Mouse (Mus musculus) MEL (cell line): Measurements from ENCODE around the gene Sectm1a. TPM values are rescaled to one million over a fixed set of nuclear protein-coding genes. Genes with fewer than 3 reads are reported as not detected.

Source experiments
- DNase-seq: peaks from one replicate; pipeline ENCODE4 v3.0.0; 2011; ENCODE audit warnings: low read depth, low spot score
- H3K27ac ChIP-seq: 2 replicates; pipeline ENCODE4 v1.5.1; 2012; ENCODE audit warnings: low read depth, mild to moderate bottlenecking, control low read depth, low read length, moderate library complexity; ENCODE audit not compliant: control insufficient read depth
- H3K27me3 ChIP-seq, 2 experiments: fragments of 150-350 bp in 1 of 2; sonication (generic) in 1 of 2; 2 replicates each; pipeline ENCODE4 v1.6.1; 2012; ENCODE audit warnings: low read length in 2 of 2, mild to moderate bottlenecking in 2 of 2, improper control_type of control experiment in 1 of 2, moderate library complexity in 1 of 2; ENCODE audit not compliant: insufficient read depth in 2 of 2, control insufficient read depth in 1 of 2
- H3K36me3 ChIP-seq, 2 experiments: 2 replicates each; pipeline ENCODE4 v1.6.1; 2012 to 2014; ENCODE audit warnings: low read length in 2 of 2, improper control_type of control experiment in 1 of 2, inconsistent platforms in 1 of 2, mild to moderate bottlenecking in 1 of 2; ENCODE audit not compliant: insufficient read depth in 2 of 2, control insufficient read depth in 1 of 2
- H3K4me1 ChIP-seq, 2 experiments: fragments of 150-350 bp in 1 of 2; sonication (generic) in 1 of 2; 2 replicates each; pipeline ENCODE4 v1.6.1; 2012; ENCODE audit warnings: low read length in 2 of 2, improper control_type of control experiment in 1 of 2, mild to moderate bottlenecking in 1 of 2; ENCODE audit not compliant: insufficient read depth in 2 of 2, control insufficient read depth in 1 of 2
- H3K4me3 ChIP-seq, 2 experiments: fragments of 150-350 bp in 1 of 2; sonication (generic) in 1 of 2; 2 replicates each; pipeline ENCODE4 v1.5.1; 2012; ENCODE audit warnings: low read depth in 2 of 2, low read length in 2 of 2, mild to moderate bottlenecking in 2 of 2, moderate library complexity in 2 of 2, control low read depth in 1 of 2, improper control_type of control experiment in 1 of 2; ENCODE audit not compliant: control insufficient read depth in 1 of 2, insufficient read depth in 1 of 2
- H3K79me2 ChIP-seq: 2 replicates; pipeline ENCODE4 v1.6.1; 2012; ENCODE audit warnings: mild to moderate bottlenecking, low read length, moderate library complexity; ENCODE audit not compliant: control insufficient read depth, poor library complexity, insufficient read depth
- H3K9ac ChIP-seq: 2 replicates; pipeline ENCODE4 v1.6.1; 2012; ENCODE audit warnings: low read depth, mild to moderate bottlenecking, control low read depth, low read length, moderate library complexity; ENCODE audit not compliant: control insufficient read depth, poor library complexity, severe bottlenecking
- H3K9me3 ChIP-seq: fragments of 150-350 bp; sonication (generic); replicated peaks from 2 replicates; pipeline ENCODE4 v1.6.1; 2012; ENCODE audit warnings: mild to moderate bottlenecking, low read length, improper control_type of control experiment, moderate library complexity; ENCODE audit not compliant: insufficient read depth
- BHLHE40 ChIP-seq: IDR thresholded peaks from 2 replicates; pipeline ENCODE4 v1.6.1; 2012; ENCODE audit warnings: low read depth, mild to moderate bottlenecking, inconsistent platforms, low read length, improper control_type of control experiment, borderline replicate concordance
- CTCF ChIP-seq, 3 experiments: IDR thresholded peaks in 2 of 3; conservative IDR thresholded peaks in 1 of 3; 2 replicates each; pipeline ENCODE4 v1.5.1; 2011 to 2012; ENCODE audit warnings: low read length in 3 of 3, low read depth in 2 of 3, mild to moderate bottlenecking in 2 of 3, improper control_type of control experiment in 1 of 3, inconsistent platforms in 1 of 3, mixed read lengths in 1 of 3, moderate library complexity in 1 of 3; ENCODE audit not compliant: control insufficient read depth in 1 of 3, insufficient read depth in 1 of 3, poor library complexity in 1 of 3, severe bottlenecking in 1 of 3
- E2F4 ChIP-seq: IDR thresholded peaks from 2 replicates; pipeline ENCODE4 v1.6.1; 2011; ENCODE audit warnings: low read depth, low read length, improper control_type of control experiment, borderline replicate concordance
- HCFC1 ChIP-seq: IDR thresholded peaks from 2 replicates; pipeline ENCODE4 v1.6.1; 2012; ENCODE audit warnings: low read depth, mild to moderate bottlenecking, inconsistent platforms, low read length, improper control_type of control experiment, moderate library complexity
- KAT2A ChIP-seq: conservative IDR thresholded peaks from 2 replicates; pipeline ENCODE4 v1.6.1; 2012; ENCODE audit warnings: low read depth, low read length, improper control_type of control experiment, inconsistent platforms
- MAX ChIP-seq: IDR thresholded peaks from 2 replicates; pipeline ENCODE4 v1.6.1; 2011; ENCODE audit warnings: low read length, improper control_type of control experiment
- MAZ ChIP-seq: IDR thresholded peaks from 2 replicates; pipeline ENCODE4 v1.6.1; 2012; ENCODE audit warnings: low read depth, mild to moderate bottlenecking, inconsistent platforms, low read length, improper control_type of control experiment
- MEF2A ChIP-seq: IDR thresholded peaks from 2 replicates; pipeline ENCODE4 v1.6.1; 2014; ENCODE audit warnings: low read depth, mild to moderate bottlenecking, inconsistent platforms, low read length, improper control_type of control experiment; ENCODE audit not compliant: poor library complexity, insufficient replicate concordance, severe bottlenecking; ENCODE audit errors: extremely low read depth
- MYB ChIP-seq: IDR thresholded peaks from 2 replicates; pipeline ENCODE4 v1.6.1; 2011; ENCODE audit warnings: mild to moderate bottlenecking, low read depth, low read length, improper control_type of control experiment
- MYC ChIP-seq: IDR thresholded peaks from 2 replicates; pipeline ENCODE4 v1.6.1; 2011; ENCODE audit warnings: low read depth, mild to moderate bottlenecking, low read length, improper control_type of control experiment, moderate library complexity
- NELFE ChIP-seq: IDR thresholded peaks from 2 replicates; pipeline ENCODE4 v1.6.1; 2011; ENCODE audit warnings: low read depth, low read length, improper control_type of control experiment
- NRF1 ChIP-seq: IDR thresholded peaks from 2 replicates; pipeline ENCODE4 v1.6.1; 2014; ENCODE audit warnings: low read depth, mild to moderate bottlenecking, inconsistent platforms, low read length, improper control_type of control experiment, moderate library complexity; ENCODE audit not compliant: poor library complexity, insufficient read depth, severe bottlenecking
- POLR2AphosphoS5 ChIP-seq: IDR thresholded peaks from 2 replicates; pipeline ENCODE4 v1.6.1; 2012; ENCODE audit warnings: low read depth, borderline replicate concordance, mild to moderate bottlenecking, inconsistent platforms, low read length, moderate library complexity, mixed read lengths
- SIN3A ChIP-seq: IDR thresholded peaks from 2 replicates; pipeline ENCODE4 v1.6.1; 2012; ENCODE audit warnings: low read length, improper control_type of control experiment, inconsistent platforms
- SMC3 ChIP-seq: IDR thresholded peaks from 2 replicates; pipeline ENCODE4 v1.6.1; 2011; ENCODE audit warnings: low read depth, low read length, improper control_type of control experiment
- TAL1 ChIP-seq: IDR thresholded peaks from 2 replicates; pipeline ENCODE4 v1.6.1; 2012; ENCODE audit warnings: mild to moderate bottlenecking, inconsistent platforms, low read length, moderate library complexity, mixed read lengths
- ZC3H11A ChIP-seq: IDR thresholded peaks from 2 replicates; pipeline ENCODE4 v1.6.1; 2012; ENCODE audit warnings: low read depth, mild to moderate bottlenecking, inconsistent platforms, low read length, improper control_type of control experiment
- ZKSCAN1 ChIP-seq: IDR thresholded peaks from 2 replicates; pipeline ENCODE4 v1.6.1; 2012; ENCODE audit warnings: low read depth, mild to moderate bottlenecking, inconsistent platforms, low read length, improper control_type of control experiment, moderate library complexity
- ZMIZ1 ChIP-seq: IDR thresholded peaks from 2 replicates; pipeline ENCODE4 v1.6.1; 2012; ENCODE audit warnings: low read depth, mild to moderate bottlenecking, inconsistent platforms, low read length, improper control_type of control experiment, moderate library complexity
- polyA plus RNA-seq, 2 experiments: library from polyadenylated mRNA; stranded (reverse) in 1 of 2; unstranded in 1 of 2; fragments of >175 nt in 1 of 2; fragments of >200 nt in 1 of 2; gene quantifications; 2 replicates each; pipeline versions ENCODE4 v1.2.1 to v1.2.4; 2012; ENCODE audit warnings: low replicate concordance in 2 of 2, low read depth in 1 of 2; ENCODE audit not compliant: insufficient read length in 2 of 2, insufficient read depth in 1 of 2, missing spikeins in 1 of 2
- total RNA-seq: library from RNA; depleted of rRNA; stranded (reverse); fragments of 300-350 nt; gene quantifications from 2 replicates; pipeline ENCODE4 v1.2.3, GENCODE M21; 2012; rRNA removed

Sectm1a gene
- 19.8 and 22.0 TPM in 2 replicates for total RNA-seq
- 10 to 100 TPM in 1 of 2 experiments, not detected in 1; 22.3 TPM for polyA plus RNA-seq

- H3K4me3 ChIP-seq, result no peak within 1 kb of the TSS
- H3K79me2 ChIP-seq, result no peaks in the 10 kb centered on the region
- H3K4me1 ChIP-seq, result peaks cover 3 to 9% of the 10 kb centered on the region in 2 experiments; a peak in 3 of 4 replicates
- H3K36me3 ChIP-seq, result peaks cover 0 to 2% of the 10 kb centered on the region in 2 experiments; a peak in 1 of 4 replicates
- DNase-seq, result no peak
- no peaks in the 10 kb centered on the region for H3K9me3 ChIP-seq
- H3K9ac ChIP-seq, result no peak within 1 kb of the TSS
- TF ChIP-seq ZKSCAN1 (no peak), BHLHE40 (no peak), NRF1 (no peak), MAX (no peak), MAZ (no peak), SMC3 (no peak), MYB (no peak), SIN3A (no peak), TAL1 (no peak), ZMIZ1 (no peak), E2F4 (no peak), KAT2A (no peak)
- no peaks in the 10 kb centered on the region for H3K27me3 ChIP-seq
- no peak within 1 kb of the TSS for H3K27ac ChIP-seq
Observed at GRCm38 (mm10) chr11:121081120-121081519, at the start of gene Sectm1a. Sectm1a (minus strand) TSS chr11:121081220.

GRCm38 (mm10) chr11:121129616-121130015 lies 48.6 kb upstream of the Sectm1a start:
- no peak overlapping the region for H3K27ac ChIP-seq
- no peaks in the 10 kb centered on the region for H3K9me3 ChIP-seq
- TF ChIP-seq MEF2A, result no peak
- TF ChIP-seq ZMIZ1, result no peak
- no peak for TF ChIP-seq NRF1
- TF ChIP-seq HCFC1, result no peak
- no peak for TF ChIP-seq MAZ
- no peak for TF ChIP-seq MYC
- no peak for TF ChIP-seq CTCF (IDR thresholded peaks at IDR 0.05 in 2 of 3, conservative IDR thresholded peaks at IDR 0.05 in 1 of 3; ENCODE audit: control insufficient read depth in 1 of 3, insufficient read depth in 1 of 3, low read depth in 2 of 3, low read length in 3 of 3, poor library complexity in 1 of 3, severe bottlenecking in 1 of 3)
- TF ChIP-seq ZKSCAN1, result no peak
- no peak for TF ChIP-seq MAX
- TF ChIP-seq POLR2AphosphoS5, result no peak
- TF ChIP-seq ZC3H11A, result no peak
- TF ChIP-seq E2F4, result no peak
- no peak for TF ChIP-seq TAL1
- TF ChIP-seq NELFE, result no peak
- H3K4me3 ChIP-seq, result no peak overlapping the region
- H3K9ac ChIP-seq, result no peak overlapping the region
- H3K36me3 ChIP-seq, result peaks cover 0 to 9% of the 10 kb centered on the region in 2 experiments; a peak in 2 of 4 replicates
- H3K4me1 ChIP-seq, result peaks cover 5 to 7% of the 10 kb centered on the region in 2 experiments
- no peak for DNase-seq
- H3K27me3 ChIP-seq, result peaks cover under 1 to 13% of the 10 kb centered on the region in 2 experiments
- H3K79me2 ChIP-seq, result no peaks in the 10 kb centered on the region
